Mouse (Mus musculus): ENCODE measurements at regions not wholly inside any gene's neighbourhood (a gene's known extent, or its start where the extent isn't known, plus 50 kb on each side); places are given as distances from the start of the nearest gene placed in this dataset.

GRCm38 (mm10) chr12:107823768-107824394 lies 179.5 kb downstream of the Bcl11b start:
- H3K4me3 ChIP-seq, result no peak overlapping the region
- no peak overlapping the region for H3K4me2 ChIP-seq
- H3K9ac ChIP-seq, result no peak overlapping the region
- ATAC-seq (ENCODE audit: borderline replicate concordance, extremely low read depth, low FRiP score, low TSS enrichment), result no peak
- H3K36me3 ChIP-seq, result no peaks in the 10 kb centered on the region
- H3K27ac ChIP-seq, result no peak overlapping the region
- H3K9me3 ChIP-seq, result no peaks in the 10 kb centered on the region
- no peaks in the 10 kb centered on the region for H3K4me1 ChIP-seq
- 80% methylated on average over 5 of the region's 5 CpGs for WGBS
- H3K27me3 ChIP-seq, result no peaks in the 10 kb centered on the region

GRCm38 (mm10) chr12:107825921-107826320 lies 177.5 kb downstream of the Bcl11b start:
- Histone ChIP-seq H3K4me3 (no peak overlapping the region), H3K36me3 (no peaks in the 10 kb centered on the region), H3K27ac (no peak overlapping the region), H3K4me1 (no peaks in the 10 kb centered on the region), H3K9ac (no peak overlapping the region), H3K27me3 (no peaks in the 10 kb centered on the region), H3K9me3 (no peaks in the 10 kb centered on the region), H3K4me2 (no peak overlapping the region)
- no peak for ATAC-seq (ENCODE audit: borderline replicate concordance, extremely low read depth, low FRiP score, low TSS enrichment)
- WGBS, result 72% methylated on average over 4 of the region's 4 CpGs

- Histone ChIP-seq H3K4me1 (peaks cover 12% of the 10 kb centered on the region), H3K36me3 (no peaks in the 10 kb centered on the region), H3K9me3 (no peaks in the 10 kb centered on the region), H3K27ac (no peak overlapping the region), H3K9ac (no peak overlapping the region), H3K4me2 (no peak overlapping the region), H3K4me3 (no peak overlapping the region), H3K27me3 (no peaks in the 10 kb centered on the region; the same call in 1 of the 2 replicates)
- ATAC-seq (ENCODE audit: borderline replicate concordance, extremely low read depth, low FRiP score, low TSS enrichment), result peak; percentile 39; the same call in 1 of the 2 replicates
- WGBS, result 16% methylated on average over 13 of the region's 13 CpGs
Observed at GRCm38 (mm10) chr12:107831400-107832128, 171.8 kb downstream of the Bcl11b start.

- H3K27me3 ChIP-seq, result no peaks in the 10 kb centered on the region; the same call in 1 of the 2 replicates
- no peaks in the 10 kb centered on the region for H3K36me3 ChIP-seq
- no peak overlapping the region for H3K9ac ChIP-seq
- no peak for ATAC-seq (ENCODE audit: borderline replicate concordance, extremely low read depth, low FRiP score, low TSS enrichment)
- 92% methylated on average over 8 of the region's 8 CpGs for WGBS
- peaks cover 12% of the 10 kb centered on the region for H3K4me1 ChIP-seq
- no peak overlapping the region for H3K4me3 ChIP-seq
- H3K9me3 ChIP-seq, result no peaks in the 10 kb centered on the region
- H3K27ac ChIP-seq, result no peak overlapping the region
- H3K4me2 ChIP-seq, result no peak overlapping the region
Observed at GRCm38 (mm10) chr12:107833001-107833400, 170.4 kb downstream of the Bcl11b start.

- Histone ChIP-seq H3K4me2 (no peak overlapping the region), H3K4me1 (peaks cover 12% of the 10 kb centered on the region), H3K36me3 (no peaks in the 10 kb centered on the region), H3K9me3 (no peaks in the 10 kb centered on the region), H3K4me3 (no peak overlapping the region), H3K9ac (no peak overlapping the region), H3K27ac (no peak overlapping the region), H3K27me3 (no peaks in the 10 kb centered on the region; the same call in 1 of the 2 replicates)
- ATAC-seq (ENCODE audit: borderline replicate concordance, extremely low read depth, low FRiP score, low TSS enrichment), result no peak
- WGBS, result 77% methylated on average over 5 of the region's 5 CpGs
Observed at GRCm38 (mm10) chr12:107834512-107834911, 168.9 kb downstream of the Bcl11b start.

GRCm38 (mm10) chr12:107837741-107838140 lies 165.7 kb downstream of the Bcl11b start:
- Histone ChIP-seq H3K9ac (no peak overlapping the region), H3K36me3 (no peaks in the 10 kb centered on the region), H3K27ac (no peak overlapping the region), H3K4me1 (0 out of 2 replicates have a peak, but pooled peaks cover 4% of the 10 kb centered on the region), H3K9me3 (no peaks in the 10 kb centered on the region), H3K4me2 (no peak overlapping the region), H3K27me3 (no peaks in the 10 kb centered on the region; the same call in 1 of the 2 replicates), H3K4me3 (no peak overlapping the region)
- no peak for ATAC-seq (ENCODE audit: borderline replicate concordance, extremely low read depth, low FRiP score, low TSS enrichment)
- 90% methylated on average over 12 of the region's 12 CpGs for WGBS

GRCm38 (mm10) chr12:107844631-107845030 lies 158.8 kb downstream of the Bcl11b start:
- WGBS, result 87% methylated on average over 5 of the region's 5 CpGs
- H3K27me3 ChIP-seq, result no peaks in the 10 kb centered on the region
- H3K4me2 ChIP-seq, result no peak overlapping the region
- H3K36me3 ChIP-seq, result no peaks in the 10 kb centered on the region
- H3K4me3 ChIP-seq, result no peak overlapping the region
- H3K4me1 ChIP-seq, result no peaks in the 10 kb centered on the region
- ATAC-seq (ENCODE audit: borderline replicate concordance, extremely low read depth, low FRiP score, low TSS enrichment), result no peak
- H3K9ac ChIP-seq, result no peak overlapping the region
- no peak overlapping the region for H3K27ac ChIP-seq
- no peaks in the 10 kb centered on the region for H3K9me3 ChIP-seq

GRCm38 (mm10) chr12:107850591-107850990 lies 152.8 kb downstream of the Bcl11b start:
- WGBS, result 84% methylated on average over 7 of the region's 7 CpGs
- H3K27me3 ChIP-seq, result no peaks in the 10 kb centered on the region
- ATAC-seq (ENCODE audit: borderline replicate concordance, extremely low read depth, low FRiP score, low TSS enrichment), result no peak

GRCm38 (mm10) chr12:107852921-107853320 lies 150.5 kb downstream of the Bcl11b start:
- H3K9me3 ChIP-seq, result no peaks in the 10 kb centered on the region
- no peaks in the 10 kb centered on the region for H3K27me3 ChIP-seq
- H3K27ac ChIP-seq, result no peak overlapping the region
- no peak overlapping the region for H3K9ac ChIP-seq
- no peak overlapping the region for H3K4me3 ChIP-seq
- 34% methylated on average over 7 of the region's 7 CpGs for WGBS
- no peaks in the 10 kb centered on the region for H3K36me3 ChIP-seq
- H3K4me2 ChIP-seq, result no peak overlapping the region
- H3K4me1 ChIP-seq, result peaks cover 27% of the 10 kb centered on the region
- ATAC-seq (ENCODE audit: borderline replicate concordance, extremely low read depth, low FRiP score, low TSS enrichment), result no peak

More at GRCm38 (mm10) chr12:107850591-107850990, 152.8 kb downstream of the Bcl11b start:
- Histone ChIP-seq H3K9ac (no peak overlapping the region), H3K36me3 (no peaks in the 10 kb centered on the region), H3K9me3 (no peaks in the 10 kb centered on the region), H3K4me2 (no peak overlapping the region), H3K27ac (no peak overlapping the region), H3K4me1 (peaks cover 14% of the 10 kb centered on the region; the same call in 1 of the 2 replicates), H3K4me3 (no peak overlapping the region)

- Histone ChIP-seq H3K4me1 (peaks cover 35% of the 10 kb centered on the region), H3K4me2 (no peak overlapping the region), H3K4me3 (no peak overlapping the region), H3K27me3 (no peaks in the 10 kb centered on the region), H3K36me3 (no peaks in the 10 kb centered on the region), H3K9ac (no peak overlapping the region), H3K9me3 (no peaks in the 10 kb centered on the region), H3K27ac (0 out of 2 replicates have a peak overlapping the region, but pooled peaks have one; percentile 27)
- ATAC-seq (ENCODE audit: borderline replicate concordance, extremely low read depth, low FRiP score, low TSS enrichment), result no peak
- WGBS, result 44% methylated on average over 4 of the region's 4 CpGs
Observed at GRCm38 (mm10) chr12:107855547-107855946, 147.9 kb downstream of the Bcl11b start.

- WGBS, result 56% methylated on average over 6 of the region's 6 CpGs
- no peak overlapping the region for H3K9ac ChIP-seq
- H3K4me1 ChIP-seq, result peaks cover 35% of the 10 kb centered on the region
- no peak overlapping the region for H3K4me3 ChIP-seq
- H3K27me3 ChIP-seq, result no peaks in the 10 kb centered on the region
- H3K4me2 ChIP-seq, result no peak overlapping the region
- peak; percentile 82 for ATAC-seq (ENCODE audit: borderline replicate concordance, extremely low read depth, low FRiP score, low TSS enrichment)
- peak overlapping the region; percentile 34 for H3K27ac ChIP-seq
- no peaks in the 10 kb centered on the region for H3K9me3 ChIP-seq
- no peaks in the 10 kb centered on the region for H3K36me3 ChIP-seq
Observed at GRCm38 (mm10) chr12:107856421-107857043, 146.9 kb downstream of the Bcl11b start.

Data from lung, embryonic 15.5 days (tissue).